18 mouse cellular contexts compared by ENCODE assay signal in genomic region chr13:91956474-91956873, GRCm38 (mm10).
DNase-seq lines count a peak whose midpoint lies in the region; ATAC-seq lines count a peak whose summit lies in the region.
"Had no signal": no experiment of that assay in that cellular context is flagged by ENCODE, and none has a peak within 500 bp of the region (broad histone marks: within the 10 kb centered on the region; RNA-seq: fewer than 3 reads in every experiment).

No protein-coding gene starts in this region.

- H3K4me3 ChIP-seq in kidney, embryonic 16.5 days (ENCODE audit: low read length) = no peak overlapping the region
- H3K4me3 ChIP-seq: limb, embryonic 13.5 days; midbrain, embryonic 10.5 days had no signal

- H3K36me3 ChIP-seq in kidney, embryonic 16.5 days (ENCODE audit: insufficient read depth, low read length) = no peaks in the 10 kb centered on the region
- H3K36me3 ChIP-seq: G1E; limb, embryonic 13.5 days; midbrain, embryonic 10.5 days had no signal

- H3K4me1 ChIP-seq in kidney, embryonic 16.5 days (ENCODE audit: insufficient read depth, low read length) = no peaks in the 10 kb centered on the region
- H3K4me1 ChIP-seq: midbrain, embryonic 10.5 days had no signal

- 0 out of 2 replicates have a peak, but pooled peaks have one; percentile 27 for ATAC-seq in kidney, embryonic 16.5 days (ENCODE audit: low FRiP score, low TSS enrichment)
- ATAC-seq in CD4-positive, CD25-positive, alpha-beta regulatory T cell, adult 4 months = no peak

- peak overlapping the region; percentile 63; the same call in 1 of the 2 replicates for H3K27ac ChIP-seq in kidney, embryonic 16.5 days (ENCODE audit: low read length)
- H3K27ac ChIP-seq: limb, embryonic 13.5 days; liver, embryonic 14.5 days; midbrain, embryonic 10.5 days had no signal

- H3K9me3 ChIP-seq in kidney, embryonic 16.5 days (ENCODE audit: low read length) = no peaks in the 10 kb centered on the region
- H3K9me3 ChIP-seq: G1E; limb, embryonic 13.5 days; midbrain, embryonic 10.5 days had no signal

- no peak overlapping the region for H3K4me2 ChIP-seq in kidney, embryonic 16.5 days (replicated peaks; ENCODE audit: low read depth, low read length)
- H3K4me2 ChIP-seq: hindbrain, embryonic 14.5 days; limb, embryonic 13.5 days had no signal

- H3K9ac ChIP-seq in kidney, embryonic 16.5 days (replicated peaks; ENCODE audit: low read length) = no peak overlapping the region
- H3K9ac ChIP-seq: hindbrain, embryonic 14.5 days; limb, embryonic 13.5 days; liver, embryonic 14.5 days had no signal

- no peaks in the 10 kb centered on the region for H3K27me3 ChIP-seq in kidney, embryonic 16.5 days (ENCODE audit: insufficient read depth, low read length)
- H3K27me3 ChIP-seq: limb, embryonic 13.5 days had no signal

- DNase-seq in kidney, postnatal 14 days = no peak
- DNase-seq in 3T3-L1 (ENCODE audit: low read depth, low spot score) = peak; percentile 56
- DNase-seq in NIH3T3 (ENCODE audit: low read depth) = peak; percentile 9
- DNase-seq in fibroblast of lung, adult 2 months (ENCODE audit: low read depth) = peak; percentile 17
- DNase-seq in urinary bladder, adult 2 months (ENCODE audit: low spot score) = no peak
- DNase-seq: adrenal gland, adult 8-10 months; embryo, embryonic 11 days; gastrocnemius, postnatal 25 days; heart, postnatal 14 days; kidney, adult 2 months; lung, postnatal 4 days had no signal

Comparison
In these comparisons a context has a peak if more than half of its experiments do, and no peak if none do; other contexts are left out.
1. DNase-seq: peak in 3T3-L1 (single experiment), NIH3T3 (single experiment) and fibroblast of lung, adult 2 months (single experiment); none in kidney, postnatal 14 days (single experiment) and urinary bladder, adult 2 months (single experiment).